Mouse (Mus musculus) ES-Bruce4 (cell line): ENCODE results near the gene Dhx33.

Source experiments
- CTCF ChIP-seq: IDR thresholded peaks from one replicate; pipeline ENCODE4 v1.8.1; 2011; ENCODE audit warnings: low read depth, low read length
- EP300 ChIP-seq: IDR thresholded peaks from 2 replicates; pipeline ENCODE4 v1.6.1; 2011; ENCODE audit warnings: low read depth, low read length; ENCODE audit not compliant: insufficient read depth
- POLR2A ChIP-seq: IDR thresholded peaks from one replicate; pipeline ENCODE4 v1.8.1; 2011; ENCODE audit warnings: low read length; ENCODE audit not compliant: insufficient read depth

GRCm38 (mm10) chr11:71004316-71004773 is at the start of gene Dhx33:
- no peak for TF ChIP-seq CTCF
- no peak for TF ChIP-seq POLR2A
- 0 out of 2 replicates have a peak, but pooled peaks have one; percentile 26 for TF ChIP-seq EP300
